Mouse (Mus musculus) kidney, postnatal 36 days (tissue): ENCODE measurements around the gene Cdk5.

Experiments used
- DNase-seq, 2 experiments: peaks; one replicate each; pipeline ENCODE4 v3.0.0; 2021 to 2022; ENCODE audit warnings: mixed read lengths in 2 of 2

Gene Cdk5

GRCm38 (mm10) chr5:24427981-24428402 lies 4.7 kb upstream of the Cdk5 start:
- peak; percentile 90 to 91 for DNase-seq

- no peak for DNase-seq
Measured at GRCm38 (mm10) chr5:24427285-24427633, 3.9 kb upstream of the Cdk5 start.

- DNase-seq = no peak
Measured at GRCm38 (mm10) chr5:24426556-24427284, 3.4 kb upstream of the Cdk5 start.

GRCm38 (mm10) chr5:24426037-24426432 lies 2.7 kb upstream of the Cdk5 start:
- no peak for DNase-seq

GRCm38 (mm10) chr5:24425421-24426036 lies 2.2 kb upstream of the Cdk5 start:
- DNase-seq = peak; percentile 43 to 68

GRCm38 (mm10) chr5:24424861-24425411 lies 1.6 kb upstream of the Cdk5 start:
- DNase-seq = peak; percentile 87 to 95

GRCm38 (mm10) chr5:24424004-24424781 lies 863 bp upstream of the Cdk5 start:
- peak in 1 of 2 experiments; percentile 50 for DNase-seq

GRCm38 (mm10) chr5:24420381-24420780 lies 2.9 kb downstream of the Cdk5 start:
- DNase-seq = no peak

- no peak for DNase-seq
Measured at GRCm38 (mm10) chr5:24417587-24417986, 5.7 kb downstream of the Cdk5 start.

- DNase-seq = peak; percentile 78 to 81
Measured at GRCm38 (mm10) chr5:24416222-24416736, 7.1 kb downstream of the Cdk5 start.

- DNase-seq = peak in 1 of 2 experiments; percentile 32
Measured at GRCm38 (mm10) chr5:24413938-24414337, 9.4 kb downstream of the Cdk5 start.

GRCm38 (mm10) chr5:24413042-24413693 lies 10.2 kb downstream of the Cdk5 start, which contains the start of gene Asic3:
Gene Asic3 (plus strand): TSS chr5:24413392.
- peak; percentile 40 to 46 for DNase-seq

- no peak for DNase-seq
Measured at GRCm38 (mm10) chr5:24412063-24412462, 11.3 kb downstream of the Cdk5 start.

- no peak for DNase-seq
Measured at GRCm38 (mm10) chr5:24409466-24409865, 13.9 kb downstream of the Cdk5 start.

- peak in 1 of 2 experiments; percentile 61 for DNase-seq
Measured at GRCm38 (mm10) chr5:24408651-24409050, 14.7 kb downstream of the Cdk5 start.

GRCm38 (mm10) chr5:24405389-24405876 lies 17.9 kb downstream of the Cdk5 start:
- no peak for DNase-seq

- DNase-seq = no peak
Measured at GRCm38 (mm10) chr5:24404594-24405360, 18.6 kb downstream of the Cdk5 start.

GRCm38 (mm10) chr5:24401969-24402368 lies 21.4 kb downstream of the Cdk5 start:
- DNase-seq = no peak

- DNase-seq = no peak
Measured at GRCm38 (mm10) chr5:24400911-24401605, 22.3 kb downstream of the Cdk5 start.

- no peak for DNase-seq
Measured at GRCm38 (mm10) chr5:24400362-24400761, 23.0 kb downstream of the Cdk5 start.

- DNase-seq = no peak
Measured at GRCm38 (mm10) chr5:24399686-24400085, 23.6 kb downstream of the Cdk5 start.
